Mouse (Mus musculus): ENCODE results near the gene Pnkd. TPM values are rescaled to one million over a fixed set of nuclear protein-coding genes. Genes with fewer than 3 reads are reported as not detected.
A peak's percentile ranks its signal among the peaks of the same experiment; 100 is the strongest.

Gene Pnkd
- polyA plus RNA-seq, 1 experiment from 2014 or later, result 104 TPM

- Histone ChIP-seq H3K9ac (no peak overlapping the region), H3K9me3 (no peaks in the 10 kb centered on the region), H3K4me2 (no peak overlapping the region), H3K27ac (no peak overlapping the region), H3K36me3 (peaks cover 40% of the 10 kb centered on the region), H3K27me3 (no peaks in the 10 kb centered on the region), H3K4me3 (no peak overlapping the region), H3K4me1 (no peaks in the 10 kb centered on the region)
- no peak for ATAC-seq (ENCODE audit: insufficient number of reproducible peaks, low FRiP score, low TSS enrichment, low read depth)
- 91% methylated on average over 9 of the region's 9 CpGs for WGBS
Measured at GRCm38 (mm10) chr1:74353453-74354229, 68.9 kb downstream of the Pnkd start.

DNA sequence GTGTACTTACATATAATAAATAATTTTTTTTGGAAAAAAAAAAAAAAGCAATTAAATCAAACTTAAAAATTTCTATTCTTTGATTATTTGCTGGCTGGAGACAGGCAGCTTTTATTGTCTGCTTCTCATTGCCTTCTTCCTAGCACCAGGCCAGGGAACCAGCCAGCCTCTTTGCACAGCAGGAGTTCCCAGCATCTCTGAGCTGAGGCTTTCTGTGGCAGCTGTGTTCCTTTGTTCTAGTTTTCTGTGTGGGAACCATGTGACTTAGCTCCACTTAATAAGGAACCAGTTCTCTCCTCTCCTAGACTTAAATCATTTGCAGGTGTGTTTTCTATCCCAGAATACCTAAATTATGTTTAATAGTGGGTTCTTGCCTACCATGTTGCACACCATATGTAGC is 72.8 kb downstream of the Pnkd start:
- H3K36me3 ChIP-seq, result peaks cover 13% of the 10 kb centered on the region; the same call in 1 of the 2 replicates
- no peaks in the 10 kb centered on the region for H3K27me3 ChIP-seq
- H3K9ac ChIP-seq, result no peak overlapping the region
- H3K4me3 ChIP-seq, result no peak overlapping the region
- ATAC-seq (ENCODE audit: insufficient number of reproducible peaks, low FRiP score, low TSS enrichment, low read depth), result no peak
- no peak overlapping the region for H3K4me2 ChIP-seq
- no peaks in the 10 kb centered on the region for H3K9me3 ChIP-seq
- H3K4me1 ChIP-seq, result peaks cover 8% of the 10 kb centered on the region
- no peak overlapping the region for H3K27ac ChIP-seq

GRCm38 (mm10) chr1:74359952-74360517 is 75.3 kb downstream of the Pnkd start:
- no peak overlapping the region for H3K9ac ChIP-seq
- H3K4me1 ChIP-seq, result peaks cover 16% of the 10 kb centered on the region
- no peaks in the 10 kb centered on the region for H3K9me3 ChIP-seq
- no peak overlapping the region for H3K4me2 ChIP-seq
- ATAC-seq (ENCODE audit: insufficient number of reproducible peaks, low FRiP score, low TSS enrichment, low read depth), result no peak
- H3K4me3 ChIP-seq, result no peak overlapping the region
- H3K27ac ChIP-seq, result no peak overlapping the region
- 67% methylated on average over 5 of the region's 5 CpGs for WGBS
- no peaks in the 10 kb centered on the region for H3K36me3 ChIP-seq
- H3K27me3 ChIP-seq, result no peaks in the 10 kb centered on the region

DNA sequence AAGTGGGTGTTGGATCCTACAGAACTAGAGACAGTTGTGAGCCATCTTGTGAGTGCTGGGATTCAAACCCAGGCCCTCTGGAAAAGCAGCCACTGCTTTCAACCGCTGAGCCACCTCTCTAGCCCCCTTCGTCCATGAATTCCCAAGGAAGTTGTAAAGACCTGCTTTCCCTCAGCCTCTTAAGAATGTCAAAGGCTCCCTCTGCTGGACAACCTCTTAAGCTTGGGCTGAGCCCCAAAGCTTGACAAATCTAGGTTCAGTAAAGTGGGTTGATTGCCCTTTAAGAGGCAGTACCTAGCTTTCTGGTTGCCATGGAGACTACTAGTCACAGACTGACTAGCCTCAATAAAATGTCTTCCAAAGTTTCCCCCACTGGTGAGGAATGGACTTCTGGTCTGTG is 77.1 kb downstream of the Pnkd start, which contains the start of gene Catip:
Catip (plus strand) TSS at position 297 of the 400 bp plus-strand sequence.
- peak within 1 kb of the TSS; percentile 38; the same call in 1 of the 2 replicates for H3K27ac ChIP-seq
- WGBS, result 0% methylated on average over 2 of the region's 2 CpGs
- peaks cover 16% of the 10 kb centered on the region for H3K4me1 ChIP-seq
- H3K4me2 ChIP-seq, result no peak within 1 kb of the TSS
- no peaks in the 10 kb centered on the region for H3K36me3 ChIP-seq
- H3K27me3 ChIP-seq, result no peaks in the 10 kb centered on the region
- H3K9ac ChIP-seq, result 0 out of 2 replicates have a peak within 1 kb of the TSS, but pooled peaks have one; percentile 1
- H3K9me3 ChIP-seq, result no peaks in the 10 kb centered on the region
- peak; percentile 75 for ATAC-seq (ENCODE audit: insufficient number of reproducible peaks, low FRiP score, low TSS enrichment, low read depth)
- H3K4me3 ChIP-seq, result 0 out of 2 replicates have a peak within 1 kb of the TSS, but pooled peaks have one; percentile 4

- Histone ChIP-seq H3K27me3 (no peaks in the 10 kb centered on the region), H3K9me3 (no peaks in the 10 kb centered on the region), H3K4me1 (peaks cover 16% of the 10 kb centered on the region), H3K27ac (peak overlapping the region; percentile 38; the same call in 1 of the 2 replicates), H3K4me3 (0 out of 2 replicates have a peak overlapping the region, but pooled peaks have one; percentile 4), H3K4me2 (no peak overlapping the region), H3K9ac (0 out of 2 replicates have a peak overlapping the region, but pooled peaks have one; percentile 1), H3K36me3 (no peaks in the 10 kb centered on the region)
- 0 out of 2 replicates have a peak, but pooled peaks have one; percentile 18 for ATAC-seq (ENCODE audit: insufficient number of reproducible peaks, low FRiP score, low TSS enrichment, low read depth)
- WGBS, result 52% methylated on average over 16 of the region's 17 CpGs
Measured at GRCm38 (mm10) chr1:74362325-74363229, 77.8 kb downstream of the Pnkd start.

DNA sequence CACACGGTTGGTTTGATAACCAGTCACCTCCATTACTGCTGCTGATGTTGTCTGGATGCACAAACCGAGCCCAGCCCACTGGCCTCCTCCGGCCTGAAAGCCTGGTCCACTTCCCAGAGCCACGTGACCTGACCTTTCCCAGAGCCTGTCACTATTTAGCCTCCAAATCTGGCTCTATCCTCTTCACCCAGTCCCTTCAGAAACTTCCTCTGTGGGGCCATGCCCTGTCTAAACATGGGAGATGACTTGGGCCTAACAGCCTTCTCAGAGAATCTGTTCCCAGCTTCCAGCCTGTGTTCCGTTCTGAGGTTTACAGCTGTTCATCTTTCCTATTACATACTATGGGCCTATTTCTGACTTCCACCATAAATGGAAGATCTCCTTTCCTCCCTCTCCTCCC is 78.7 kb downstream of the Pnkd start:
- WGBS, result 55% methylated on average over 5 of the region's 5 CpGs
- peaks cover 22% of the 10 kb centered on the region for H3K4me1 ChIP-seq
- H3K9ac ChIP-seq, result 0 out of 2 replicates have a peak overlapping the region, but pooled peaks have one; percentile 1
- H3K9me3 ChIP-seq, result no peaks in the 10 kb centered on the region
- H3K36me3 ChIP-seq, result no peaks in the 10 kb centered on the region
- no peaks in the 10 kb centered on the region for H3K27me3 ChIP-seq
- no peak for ATAC-seq (ENCODE audit: insufficient number of reproducible peaks, low FRiP score, low TSS enrichment, low read depth)
- H3K27ac ChIP-seq, result 0 out of 2 replicates have a peak overlapping the region, but pooled peaks have one; percentile 4
- H3K4me2 ChIP-seq, result no peak overlapping the region
- H3K4me3 ChIP-seq, result no peak overlapping the region

DNA sequence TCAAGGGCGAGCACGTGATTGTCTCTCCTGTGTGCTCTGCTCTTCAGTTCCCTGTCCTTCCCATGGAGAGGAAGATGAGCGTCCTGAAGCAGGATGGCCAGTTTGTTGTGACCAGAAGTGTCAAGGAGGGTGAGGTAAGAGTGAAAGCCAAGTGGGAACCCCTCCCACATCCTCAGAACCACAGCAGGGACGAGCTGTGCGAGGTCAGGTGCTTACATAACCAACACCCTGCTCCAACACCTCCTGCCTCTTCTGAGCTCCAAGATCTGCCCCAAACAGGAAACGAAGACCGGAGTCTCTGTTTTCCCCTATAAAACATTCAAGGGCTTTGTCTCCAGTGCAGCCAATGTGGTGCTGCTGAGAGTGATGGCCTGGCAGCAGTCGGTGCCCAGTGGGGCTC is 79.5 kb downstream of the Pnkd start:
- no peaks in the 10 kb centered on the region for H3K27me3 ChIP-seq
- no peak overlapping the region for H3K27ac ChIP-seq
- H3K4me1 ChIP-seq, result peaks cover 22% of the 10 kb centered on the region
- no peak for ATAC-seq (ENCODE audit: insufficient number of reproducible peaks, low FRiP score, low TSS enrichment, low read depth)
- no peak overlapping the region for H3K4me2 ChIP-seq
- H3K9ac ChIP-seq, result no peak overlapping the region
- no peaks in the 10 kb centered on the region for H3K36me3 ChIP-seq
- WGBS, result 64% methylated on average over 8 of the region's 8 CpGs
- H3K4me3 ChIP-seq, result no peak overlapping the region
- H3K9me3 ChIP-seq, result no peaks in the 10 kb centered on the region

DNA sequence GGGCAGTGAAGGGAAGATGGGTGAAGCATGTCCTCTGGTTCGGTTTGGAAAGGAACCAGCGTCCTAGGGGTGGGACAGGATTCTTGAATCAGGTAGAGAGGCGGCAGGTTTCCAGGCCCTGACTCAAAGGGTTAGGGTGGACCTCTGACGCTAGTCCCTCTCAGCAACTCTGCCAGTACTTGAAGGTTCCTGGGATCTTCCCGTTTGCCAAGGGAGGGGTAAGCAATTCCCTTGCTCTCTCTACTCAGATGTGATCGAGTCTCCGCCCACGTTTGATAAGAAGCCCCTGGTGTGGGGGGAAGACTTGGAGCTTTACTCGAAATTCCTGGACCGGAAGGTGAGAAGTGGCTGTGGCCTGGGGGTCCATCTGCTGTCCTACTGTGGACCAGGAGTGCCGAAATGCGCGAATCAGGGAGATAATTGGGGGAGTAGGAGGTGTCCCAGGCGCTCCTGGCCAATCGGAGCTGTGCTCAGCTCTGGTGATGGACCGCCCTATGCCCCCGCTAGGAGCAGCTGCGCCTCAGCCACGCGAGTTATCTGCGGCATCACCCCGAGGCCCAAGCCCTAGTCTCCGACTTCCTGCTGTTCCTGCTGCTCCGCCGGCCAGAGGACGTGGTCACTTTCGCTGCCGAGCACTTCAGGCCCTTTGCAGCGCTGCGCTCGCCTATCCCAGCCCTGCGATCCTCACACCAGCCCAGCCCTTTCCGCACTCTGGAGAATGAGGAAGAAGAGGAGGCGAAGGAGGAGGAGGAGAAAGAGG is 83.3 kb downstream of the Pnkd start:
- 15% methylated on average over 34 of the region's 34 CpGs for WGBS

GRCm38 (mm10) chr1:74370040-74370439 is 85.3 kb downstream of the Pnkd start:
- Histone ChIP-seq H3K4me2 (no peak overlapping the region), H3K4me3 (no peak overlapping the region), H3K4me1 (peaks cover 9% of the 10 kb centered on the region), H3K9me3 (no peaks in the 10 kb centered on the region), H3K9ac (no peak overlapping the region), H3K27me3 (no peaks in the 10 kb centered on the region), H3K27ac (no peak overlapping the region), H3K36me3 (no peaks in the 10 kb centered on the region)
- 33% methylated on average over 4 of the region's 4 CpGs for WGBS
- ATAC-seq (ENCODE audit: insufficient number of reproducible peaks, low FRiP score, low TSS enrichment, low read depth), result no peak

More for the DNA sequence above, 83.3 kb downstream of the Pnkd start:
- no peak overlapping the region for H3K9ac ChIP-seq
- H3K9me3 ChIP-seq, result no peaks in the 10 kb centered on the region
- H3K36me3 ChIP-seq, result no peaks in the 10 kb centered on the region
- peaks cover 10% of the 10 kb centered on the region for H3K4me1 ChIP-seq
- peak; percentile 74; the same call in 1 of the 2 replicates for ATAC-seq (ENCODE audit: insufficient number of reproducible peaks, low FRiP score, low TSS enrichment, low read depth)
- H3K4me2 ChIP-seq, result peak overlapping the region; percentile 74
- no peak overlapping the region for H3K27ac ChIP-seq
- H3K27me3 ChIP-seq, result no peaks in the 10 kb centered on the region
- H3K4me3 ChIP-seq, result peak overlapping the region; percentile 35

DNA sequence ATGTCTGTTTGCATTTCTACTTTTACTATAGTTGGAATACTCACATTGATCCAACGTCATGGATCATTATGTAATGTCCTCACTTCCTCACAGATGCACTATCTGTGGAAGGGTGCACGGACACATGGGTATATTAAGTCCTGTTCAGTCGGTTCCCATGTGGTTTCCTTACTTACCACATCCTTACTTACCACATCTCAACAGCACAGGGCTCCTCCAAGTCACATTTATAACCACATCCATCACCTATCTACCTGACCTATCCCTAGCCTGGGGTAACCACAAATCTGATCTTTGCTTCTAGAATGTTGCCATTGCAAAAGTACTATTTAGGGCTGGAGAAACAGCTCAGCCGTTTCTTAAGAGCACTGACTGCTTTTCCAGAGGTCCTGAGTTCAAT is 88.6 kb downstream of the Pnkd start:
- WGBS, result 62% methylated on average over 4 of the region's 4 CpGs
- ATAC-seq (ENCODE audit: insufficient number of reproducible peaks, low FRiP score, low TSS enrichment, low read depth), result no peak
- Histone ChIP-seq H3K4me3 (no peak overlapping the region), H3K4me1 (peaks cover 13% of the 10 kb centered on the region), H3K4me2 (no peak overlapping the region), H3K9me3 (no peaks in the 10 kb centered on the region), H3K9ac (no peak overlapping the region), H3K27me3 (no peaks in the 10 kb centered on the region), H3K27ac (no peak overlapping the region), H3K36me3 (no peaks in the 10 kb centered on the region)

DNA sequence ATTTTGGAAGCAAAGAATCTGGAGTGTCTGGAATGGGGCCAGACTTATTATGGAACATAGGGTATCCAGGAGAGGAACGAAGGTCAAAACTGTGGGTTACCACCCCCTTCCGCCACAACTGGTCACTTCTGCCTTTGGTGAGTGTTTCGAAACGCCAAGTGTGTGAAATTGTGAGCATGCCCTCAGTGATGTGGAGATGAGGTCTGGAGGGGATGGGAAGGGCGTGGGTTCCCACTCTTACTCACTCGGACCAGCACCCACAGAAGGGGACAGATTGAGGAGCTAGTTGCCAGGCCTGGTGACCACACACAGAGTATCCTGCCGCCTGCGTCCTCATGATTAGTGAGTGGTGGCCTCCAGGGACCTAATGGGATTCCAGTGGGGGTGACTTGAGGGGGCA is 90.2 kb downstream of the Pnkd start, which contains the start of gene Slc11a1:
Slc11a1 (plus strand) TSS at position 216 of the 400 bp plus-strand sequence.
- no peak within 1 kb of the TSS for H3K4me3 ChIP-seq
- no peak within 1 kb of the TSS for H3K9ac ChIP-seq
- H3K4me2 ChIP-seq, result no peak within 1 kb of the TSS
- no peaks in the 10 kb centered on the region for H3K27me3 ChIP-seq
- peaks cover 12% of the 10 kb centered on the region; the same call in 1 of the 2 replicates for H3K4me1 ChIP-seq
- no peaks in the 10 kb centered on the region for H3K9me3 ChIP-seq
- H3K36me3 ChIP-seq, result no peaks in the 10 kb centered on the region
- no peak for ATAC-seq (ENCODE audit: insufficient number of reproducible peaks, low FRiP score, low TSS enrichment, low read depth)
- no peak within 1 kb of the TSS for H3K27ac ChIP-seq
- 62% methylated on average over 8 of the region's 8 CpGs for WGBS

All from limb, embryonic 15.5 days (tissue).